Mouse (Mus musculus): ENCODE measurements around the gene Slc13a5. TPM values are rescaled to one million over a fixed set of nuclear protein-coding genes. Genes with fewer than 3 reads are reported as not detected.

The Slc13a5 gene
- polyA plus RNA-seq, 1 experiment from 2014 or later: 0.46 TPM

DNA sequence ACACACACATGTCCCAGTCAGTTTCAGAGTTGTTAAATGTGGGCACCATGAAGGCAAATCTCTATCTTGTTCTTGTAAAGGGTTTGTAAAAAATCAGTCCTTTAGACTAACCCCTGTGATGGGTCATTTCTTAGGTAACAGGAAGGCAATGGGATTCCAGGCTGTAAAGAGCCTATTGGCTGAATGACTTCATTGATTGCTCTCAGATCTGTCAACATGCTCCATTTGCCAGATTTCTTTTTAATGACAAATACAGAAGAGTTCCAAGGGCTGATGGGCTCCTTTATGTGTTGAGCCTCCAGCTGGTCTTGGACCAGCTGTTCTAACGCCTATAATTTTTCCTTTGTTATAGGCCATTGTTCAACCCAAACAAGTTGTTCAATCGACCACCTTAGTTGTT is 26.1 kb upstream of the Slc13a5 start:
- H3K27ac ChIP-seq (ENCODE audit: low read depth, low read length): no peak overlapping the region
- no peak for DNase-seq (ENCODE audit: low spot score)
- H3K36me3 ChIP-seq (ENCODE audit: control insufficient read depth, insufficient read depth, low read length): no peaks in the 10 kb centered on the region
- H3K9ac ChIP-seq (ENCODE audit: low read length): no peak overlapping the region
- 79% methylated on average over 2 of the region's 2 CpGs for WGBS
- H3K4me2 ChIP-seq (ENCODE audit: low read depth): no peak overlapping the region
- H3K4me3 ChIP-seq (ENCODE audit: low read depth, low read length): no peak overlapping the region
- no peaks in the 10 kb centered on the region for H3K27me3 ChIP-seq (ENCODE audit: control insufficient read depth, insufficient read depth, low read length)
- no peaks in the 10 kb centered on the region for H3K9me3 ChIP-seq (ENCODE audit: control insufficient read depth, low read length)
- ATAC-seq (ENCODE audit: insufficient read depth, low FRiP score, low TSS enrichment): no peak
- H3K4me1 ChIP-seq (ENCODE audit: control insufficient read depth, insufficient read depth, low read length): no peaks in the 10 kb centered on the region

DNA sequence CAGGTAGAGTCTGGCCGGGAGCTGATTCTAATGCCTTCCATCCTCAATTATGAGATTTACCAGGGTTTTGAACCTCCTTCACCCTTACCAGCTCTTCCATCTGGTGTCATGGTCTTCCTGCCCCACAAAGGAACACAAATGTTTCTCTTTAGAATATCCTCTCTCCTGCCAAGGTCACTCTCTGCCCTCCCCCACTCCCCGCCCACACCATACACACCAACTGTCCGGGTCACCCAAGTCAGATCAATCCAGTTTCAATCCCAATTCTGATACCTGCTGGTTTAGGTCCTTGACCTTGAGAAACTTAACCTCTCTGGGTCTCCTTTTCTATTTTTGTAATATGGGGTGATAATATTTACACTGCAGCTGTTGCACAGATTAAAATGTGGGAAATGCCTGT is 20.5 kb upstream of the Slc13a5 start:
- H3K4me3 ChIP-seq (ENCODE audit: low read depth, low read length): no peak overlapping the region
- no peak for DNase-seq (ENCODE audit: low spot score)
- H3K4me1 ChIP-seq (ENCODE audit: control insufficient read depth, insufficient read depth, low read length): no peaks in the 10 kb centered on the region
- 91% methylated on average over 3 of the region's 3 CpGs for WGBS
- H3K9ac ChIP-seq (ENCODE audit: low read length): no peak overlapping the region
- no peak overlapping the region for H3K27ac ChIP-seq (ENCODE audit: low read depth, low read length)
- H3K9me3 ChIP-seq (ENCODE audit: control insufficient read depth, low read length): no peaks in the 10 kb centered on the region
- no peak overlapping the region for H3K4me2 ChIP-seq (ENCODE audit: low read depth)
- no peaks in the 10 kb centered on the region for H3K36me3 ChIP-seq (ENCODE audit: control insufficient read depth, insufficient read depth, low read length)
- no peaks in the 10 kb centered on the region for H3K27me3 ChIP-seq (ENCODE audit: control insufficient read depth, insufficient read depth, low read length)
- no peak for ATAC-seq (ENCODE audit: insufficient read depth, low FRiP score, low TSS enrichment)

DNA sequence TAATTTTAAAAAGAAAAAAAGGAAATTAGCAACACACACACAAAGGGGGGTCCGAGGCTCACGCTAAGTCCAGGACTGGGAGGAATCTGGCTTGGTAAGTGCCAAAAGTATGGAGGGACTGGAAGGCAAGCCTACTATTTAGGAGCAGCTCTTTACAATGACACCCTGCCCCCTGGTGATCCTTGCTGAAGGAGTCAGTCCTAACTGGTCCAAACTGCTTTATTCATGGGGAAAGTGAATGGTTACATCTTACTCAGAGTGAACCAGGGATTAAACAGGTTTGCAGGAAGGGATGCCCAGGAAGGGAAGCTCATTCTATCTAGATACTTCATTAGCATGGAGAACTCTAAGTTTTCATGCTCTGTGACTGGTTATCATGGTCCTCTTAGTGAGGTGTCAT is 20.1 kb upstream of the Slc13a5 start:
- DNase-seq (ENCODE audit: low spot score): no peak
- H3K36me3 ChIP-seq (ENCODE audit: control insufficient read depth, insufficient read depth, low read length): no peaks in the 10 kb centered on the region
- no peak overlapping the region for H3K27ac ChIP-seq (ENCODE audit: low read depth, low read length)
- WGBS: 95% methylated on average over 2 of the region's 2 CpGs
- no peaks in the 10 kb centered on the region for H3K4me1 ChIP-seq (ENCODE audit: control insufficient read depth, insufficient read depth, low read length)
- no peak overlapping the region for H3K4me2 ChIP-seq (ENCODE audit: low read depth)
- no peak overlapping the region for H3K4me3 ChIP-seq (ENCODE audit: low read depth, low read length)
- no peaks in the 10 kb centered on the region for H3K9me3 ChIP-seq (ENCODE audit: control insufficient read depth, low read length)
- ATAC-seq (ENCODE audit: insufficient read depth, low FRiP score, low TSS enrichment): no peak
- no peaks in the 10 kb centered on the region for H3K27me3 ChIP-seq (ENCODE audit: control insufficient read depth, insufficient read depth, low read length)
- no peak overlapping the region for H3K9ac ChIP-seq (ENCODE audit: low read length)

DNA sequence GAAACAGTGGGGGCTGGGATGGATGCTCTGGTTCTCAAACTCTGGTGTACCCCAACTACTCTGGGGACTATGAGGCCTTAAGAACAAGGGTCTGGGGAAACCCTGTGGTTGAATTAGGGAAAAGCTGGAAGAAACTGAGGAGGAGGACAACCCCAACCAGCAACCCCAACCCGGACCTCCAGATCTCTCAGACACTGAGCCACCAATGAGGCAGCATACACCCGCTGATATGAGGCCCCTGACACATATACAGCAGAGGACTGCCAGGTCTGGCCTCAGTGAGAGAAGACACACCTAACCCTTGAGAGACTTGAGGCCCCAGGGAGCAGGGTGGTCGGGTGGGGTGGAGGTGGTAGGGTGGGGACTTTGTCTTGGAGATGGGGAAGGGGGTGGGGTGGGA is 19.6 kb upstream of the Slc13a5 start:
- 83% methylated on average over 3 of the region's 3 CpGs for WGBS
- Histone ChIP-seq H3K9ac (ENCODE audit: low read length) (no peak overlapping the region), H3K4me3 (ENCODE audit: low read depth, low read length) (no peak overlapping the region), H3K9me3 (ENCODE audit: control insufficient read depth, low read length) (no peaks in the 10 kb centered on the region), H3K27ac (ENCODE audit: low read depth, low read length) (no peak overlapping the region), H3K4me1 (ENCODE audit: control insufficient read depth, insufficient read depth, low read length) (no peaks in the 10 kb centered on the region), H3K36me3 (ENCODE audit: control insufficient read depth, insufficient read depth, low read length) (no peaks in the 10 kb centered on the region), H3K4me2 (ENCODE audit: low read depth) (no peak overlapping the region), H3K27me3 (ENCODE audit: control insufficient read depth, insufficient read depth, low read length) (no peaks in the 10 kb centered on the region)
- ATAC-seq (ENCODE audit: insufficient read depth, low FRiP score, low TSS enrichment) (no peak), DNase-seq (ENCODE audit: low spot score) (no peak)

DNA sequence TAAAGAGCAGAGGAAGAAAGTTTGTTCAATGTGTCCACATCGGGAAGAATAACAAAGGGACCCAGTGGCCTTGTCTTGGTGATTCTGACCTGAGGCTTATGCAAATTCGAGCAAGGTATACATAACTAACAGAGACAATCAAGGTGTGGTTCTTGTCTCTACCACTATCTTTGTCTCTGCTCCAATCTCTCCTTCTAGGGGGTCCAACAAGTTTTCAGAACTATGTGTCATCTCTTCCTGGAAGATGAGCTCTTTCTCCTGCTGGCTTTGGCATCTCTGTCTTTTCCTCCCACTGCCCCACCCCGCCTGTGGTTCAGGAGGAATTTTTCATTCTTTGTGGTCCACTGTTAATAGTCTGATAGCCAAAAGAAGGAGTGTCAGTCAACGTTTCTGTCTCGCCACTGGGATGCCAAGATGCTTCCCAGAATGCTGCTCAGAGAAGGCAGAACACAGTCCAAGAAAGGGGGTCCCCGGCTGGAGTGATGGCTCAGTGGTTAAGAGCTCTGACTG is 19.0 kb upstream of the Slc13a5 start:
- H3K36me3 ChIP-seq (ENCODE audit: control insufficient read depth, insufficient read depth, low read length): no peaks in the 10 kb centered on the region
- H3K9me3 ChIP-seq (ENCODE audit: control insufficient read depth, low read length): no peaks in the 10 kb centered on the region
- ATAC-seq (ENCODE audit: insufficient read depth, low FRiP score, low TSS enrichment): no peak
- no peak overlapping the region for H3K27ac ChIP-seq (ENCODE audit: low read depth, low read length)
- H3K9ac ChIP-seq (ENCODE audit: low read length): no peak overlapping the region
- H3K4me1 ChIP-seq (ENCODE audit: control insufficient read depth, insufficient read depth, low read length): no peaks in the 10 kb centered on the region
- no peak overlapping the region for H3K4me3 ChIP-seq (ENCODE audit: low read depth, low read length)
- WGBS: 78% methylated on average over 6 of the region's 6 CpGs
- DNase-seq (ENCODE audit: low spot score): no peak
- no peak overlapping the region for H3K4me2 ChIP-seq (ENCODE audit: low read depth)
- H3K27me3 ChIP-seq (ENCODE audit: control insufficient read depth, insufficient read depth, low read length): no peaks in the 10 kb centered on the region

DNA sequence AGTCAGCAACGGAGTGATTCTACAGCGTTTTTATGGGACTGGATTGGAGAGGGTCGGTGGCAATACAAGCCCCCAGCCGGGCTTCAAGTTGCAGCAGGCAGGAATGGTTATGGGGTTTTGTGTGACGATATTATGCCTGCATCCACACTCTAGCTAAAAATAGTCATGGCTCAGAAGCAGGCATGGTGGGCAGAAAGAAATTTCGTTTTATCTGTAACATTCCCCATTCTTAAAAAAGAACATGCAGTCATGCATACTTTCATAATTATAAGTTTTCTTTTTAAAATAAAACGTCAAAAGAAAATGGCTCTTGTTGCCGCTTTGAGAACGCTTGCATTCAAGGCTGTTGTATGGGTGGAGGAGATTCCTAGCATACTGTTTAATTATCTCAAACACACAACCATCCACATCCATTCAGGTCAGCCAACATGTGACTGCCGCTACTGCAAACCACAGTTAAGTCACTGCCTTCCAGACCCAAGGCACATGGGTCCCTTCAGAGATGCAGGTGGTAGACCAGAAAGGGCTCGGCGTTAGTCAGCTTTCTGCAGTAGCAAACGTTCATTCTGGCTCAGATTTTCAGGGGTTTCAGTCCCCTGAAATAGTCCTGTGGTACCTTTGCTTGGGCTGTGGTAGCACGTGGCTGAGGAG is 17.6 kb upstream of the Slc13a5 start:
- no peak for ATAC-seq (ENCODE audit: insufficient read depth, low FRiP score, low TSS enrichment)
- H3K36me3 ChIP-seq (ENCODE audit: control insufficient read depth, insufficient read depth, low read length): no peaks in the 10 kb centered on the region

DNA sequence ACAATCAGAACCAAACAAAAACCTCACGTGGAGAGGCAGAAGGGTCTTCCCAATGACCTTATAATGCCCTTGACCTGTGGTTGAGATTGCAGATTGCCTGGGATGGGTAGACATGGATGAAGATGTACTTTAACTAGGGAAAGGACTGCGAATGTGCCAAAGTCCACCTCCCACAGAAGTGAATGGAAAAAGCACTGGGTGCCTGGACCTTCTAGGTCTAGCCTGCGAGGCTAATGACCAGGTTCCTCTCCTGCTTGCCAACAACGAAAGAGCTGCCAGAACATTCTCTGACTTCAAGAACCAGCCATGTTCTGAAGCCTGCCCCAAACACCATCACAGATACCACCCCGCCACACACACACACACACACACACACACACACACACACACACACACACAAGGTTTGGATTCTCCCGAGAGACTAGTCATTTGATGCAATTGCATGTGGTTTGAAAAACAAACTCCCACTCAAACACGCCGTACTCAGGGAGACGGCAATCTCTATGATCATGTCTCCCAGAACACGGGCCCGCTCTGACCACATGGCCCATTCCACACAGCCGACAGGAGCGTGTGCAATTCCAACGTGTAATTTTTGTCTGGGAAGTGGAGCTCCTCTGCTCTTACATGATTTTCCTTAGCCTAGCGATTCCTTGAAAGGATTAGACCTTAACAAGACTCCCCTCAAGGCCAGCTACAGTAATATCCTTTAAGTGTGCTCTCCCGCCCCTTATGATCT is 16.6 kb upstream of the Slc13a5 start:
- no peaks in the 10 kb centered on the region for H3K4me1 ChIP-seq (ENCODE audit: control insufficient read depth, insufficient read depth, low read length)
- no peaks in the 10 kb centered on the region for H3K36me3 ChIP-seq (ENCODE audit: control insufficient read depth, insufficient read depth, low read length)
- H3K9ac ChIP-seq (ENCODE audit: low read length): no peak overlapping the region
- ATAC-seq (ENCODE audit: insufficient read depth, low FRiP score, low TSS enrichment): no peak
- H3K27me3 ChIP-seq (ENCODE audit: control insufficient read depth, insufficient read depth, low read length): no peaks in the 10 kb centered on the region
- 90% methylated on average over 16 of the region's 16 CpGs for WGBS
- no peak overlapping the region for H3K27ac ChIP-seq (ENCODE audit: low read depth, low read length)
- DNase-seq (ENCODE audit: low spot score): no peak
- H3K9me3 ChIP-seq (ENCODE audit: control insufficient read depth, low read length): no peaks in the 10 kb centered on the region
- no peak overlapping the region for H3K4me3 ChIP-seq (ENCODE audit: low read depth, low read length)
- H3K4me2 ChIP-seq (ENCODE audit: low read depth): no peak overlapping the region

More for the DNA sequence above, 17.6 kb upstream of the Slc13a5 start:
- no peak overlapping the region for H3K9ac ChIP-seq (ENCODE audit: low read length)
- no peaks in the 10 kb centered on the region for H3K4me1 ChIP-seq (ENCODE audit: control insufficient read depth, insufficient read depth, low read length)
- no peaks in the 10 kb centered on the region for H3K27me3 ChIP-seq (ENCODE audit: control insufficient read depth, insufficient read depth, low read length)
- H3K27ac ChIP-seq (ENCODE audit: low read depth, low read length): no peak overlapping the region
- H3K4me3 ChIP-seq (ENCODE audit: low read depth, low read length): no peak overlapping the region
- H3K4me2 ChIP-seq (ENCODE audit: low read depth): no peak overlapping the region
- no peaks in the 10 kb centered on the region for H3K9me3 ChIP-seq (ENCODE audit: control insufficient read depth, low read length)
- WGBS: 83% methylated on average over 14 of the region's 14 CpGs
- no peak for DNase-seq (ENCODE audit: low spot score)

DNA sequence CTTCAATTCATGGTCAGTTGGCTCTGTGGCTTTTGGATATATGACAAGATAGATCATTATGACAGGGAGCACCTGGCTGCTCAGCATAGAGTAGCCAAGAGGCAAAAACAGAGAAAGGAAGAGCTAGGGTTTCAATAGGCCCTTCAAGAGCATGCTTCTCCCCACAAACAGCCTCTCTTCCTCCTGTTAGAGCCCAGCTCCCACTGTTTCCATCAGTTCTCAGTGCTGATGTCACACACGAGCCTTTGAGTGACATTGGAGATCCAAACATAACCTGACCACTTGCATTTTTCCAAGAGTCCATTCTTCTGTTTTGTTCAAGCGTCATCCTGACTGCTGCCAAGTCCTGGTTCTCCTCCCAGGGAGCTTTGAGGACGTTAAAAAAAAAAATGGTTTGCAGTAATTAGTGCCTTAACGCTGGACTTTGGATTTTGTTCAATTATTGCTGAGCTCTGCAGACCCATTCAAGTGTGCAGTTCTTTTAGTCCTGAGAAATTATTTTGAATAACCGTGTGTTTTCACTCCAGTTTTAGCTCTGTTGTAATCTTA is 14.9 kb upstream of the Slc13a5 start:
- no peaks in the 10 kb centered on the region for H3K36me3 ChIP-seq (ENCODE audit: control insufficient read depth, insufficient read depth, low read length)

More for the DNA sequence above, 14.9 kb upstream of the Slc13a5 start:
- Histone ChIP-seq H3K9ac (ENCODE audit: low read length) (no peak overlapping the region), H3K9me3 (ENCODE audit: control insufficient read depth, low read length) (no peaks in the 10 kb centered on the region), H3K27me3 (ENCODE audit: control insufficient read depth, insufficient read depth, low read length) (no peaks in the 10 kb centered on the region), H3K27ac (ENCODE audit: low read depth, low read length) (no peak overlapping the region), H3K4me1 (ENCODE audit: control insufficient read depth, insufficient read depth, low read length) (no peaks in the 10 kb centered on the region), H3K4me3 (ENCODE audit: low read depth, low read length) (no peak overlapping the region), H3K4me2 (ENCODE audit: low read depth) (no peak overlapping the region)
- ATAC-seq (ENCODE audit: insufficient read depth, low FRiP score, low TSS enrichment): no peak
- no peak for DNase-seq (ENCODE audit: low spot score)
- 77% methylated on average over 5 of the region's 5 CpGs for WGBS

All from neural tube, embryonic 11.5 days (tissue).